Mouse (Mus musculus) lung, postnatal 0 days (tissue): ENCODE data around the gene Fgf2.

Experiments
- CTCF ChIP-seq: IDR thresholded peaks from 2 replicates; pipeline ENCODE4 v1.5.1; 2016; ENCODE audit warnings: antibody characterized with exemption, mild to moderate bottlenecking
- EP300 ChIP-seq: IDR thresholded peaks from 2 replicates; pipeline ENCODE4 v1.6.1; 2016; ENCODE audit warnings: antibody characterized with exemption, mild to moderate bottlenecking, control low read depth

DNA sequence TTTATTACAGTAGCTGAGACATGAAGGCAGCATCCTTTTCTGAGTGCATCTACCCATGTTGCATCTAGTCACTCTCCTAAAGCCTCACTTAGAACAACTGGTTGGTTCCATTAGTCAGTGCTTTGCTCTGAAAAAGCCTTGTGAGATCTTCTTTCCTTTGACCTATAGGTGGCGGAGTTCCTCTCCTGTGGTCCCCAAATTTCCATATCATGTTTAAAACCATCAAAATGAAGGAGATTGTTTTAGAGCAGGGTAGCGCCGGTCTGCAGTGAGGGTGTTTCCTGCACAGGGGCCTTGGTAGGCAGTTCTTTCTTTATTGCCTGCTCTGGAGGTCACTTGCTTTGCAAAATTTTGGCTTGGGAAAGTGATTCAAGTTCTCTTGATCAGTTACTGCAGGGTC lies 23.8 kb upstream of the Fgf2 start:
- TF ChIP-seq CTCF (peak; percentile 75), EP300 (no peak)
